Mouse (Mus musculus) monocyte, adult 5-6 weeks (primary cell): ENCODE data around the gene Mmp9. TPM values are rescaled to one million over a fixed set of nuclear protein-coding genes. Genes with fewer than 3 reads are reported as not detected.

ENCODE experiments used
- ATAC-seq: fragments of 153-309, 156-312 bp; replicated peaks from 2 replicates; pipeline ENCODE4 v1.8.0; 2017; ENCODE audit warnings: mild to moderate bottlenecking; ENCODE audit not compliant: low TSS enrichment, insufficient number of reproducible peaks, severe bottlenecking, poor library complexity, low FRiP score
- total RNA-seq: library from RNA; stranded (forward); fragments of 200-1000, 200-491, 200-594 nt; gene quantifications from 3 replicates; pipeline ENCODE4 v1.2.3, GENCODE M21; 2017

Mmp9 gene
- total RNA-seq, 1 experiment from 2014 or later, result 15.0 TPM

- no peak for ATAC-seq
Observed at GRCm38 (mm10) chr2:164947930-164948329, 7.3 kb downstream of the Mmp9 start.

GRCm38 (mm10) chr2:164948962-164949361 is 8.4 kb downstream of the Mmp9 start:
- no peak for ATAC-seq

GRCm38 (mm10) chr2:164950501-164950900 is 9.9 kb downstream of the Mmp9 start:
- ATAC-seq, result no peak

- no peak for ATAC-seq
Observed at GRCm38 (mm10) chr2:164951745-164952144, 11.2 kb downstream of the Mmp9 start.

- ATAC-seq, result no peak
Observed at GRCm38 (mm10) chr2:164952448-164952847, 11.9 kb downstream of the Mmp9 start.

- peak; percentile 56 for ATAC-seq
Observed at GRCm38 (mm10) chr2:164953224-164953623, 12.6 kb downstream of the Mmp9 start.

- no peak for ATAC-seq
Observed at GRCm38 (mm10) chr2:164955725-164956124, 15.1 kb downstream of the Mmp9 start.

- no peak for ATAC-seq
Observed at GRCm38 (mm10) chr2:164956195-164956594, 15.6 kb downstream of the Mmp9 start.

GRCm38 (mm10) chr2:164957548-164958315 is 17.2 kb downstream of the Mmp9 start:
- ATAC-seq, result no peak

- 0 out of 2 replicates have a peak, but pooled peaks have one; percentile 20 for ATAC-seq
Observed at GRCm38 (mm10) chr2:164960716-164961441, 20.3 kb downstream of the Mmp9 start, which contains the start of gene Slc12a5. Gene Slc12a5 (plus strand): TSS chr2:164960802.

GRCm38 (mm10) chr2:164961506-164962182 is 21.1 kb downstream of the Mmp9 start:
- ATAC-seq, result no peak; the same call in 1 of the 2 replicates

- no peak for ATAC-seq
Observed at GRCm38 (mm10) chr2:164962183-164962580, 21.6 kb downstream of the Mmp9 start.

GRCm38 (mm10) chr2:164964242-164964894 is 23.8 kb downstream of the Mmp9 start:
- no peak for ATAC-seq

- no peak for ATAC-seq
Observed at GRCm38 (mm10) chr2:164964981-164965380, 24.4 kb downstream of the Mmp9 start.

GRCm38 (mm10) chr2:164966381-164966780 is 25.8 kb downstream of the Mmp9 start:
- ATAC-seq, result no peak

GRCm38 (mm10) chr2:164967193-164967592 is 26.6 kb downstream of the Mmp9 start:
- no peak for ATAC-seq

GRCm38 (mm10) chr2:164967761-164968440 is 27.3 kb downstream of the Mmp9 start:
- ATAC-seq, result no peak

GRCm38 (mm10) chr2:164968451-164968851 is 27.9 kb downstream of the Mmp9 start:
- no peak for ATAC-seq
